Mouse (Mus musculus): ENCODE data around the gene Olfr195. TPM values are rescaled to one million over a fixed set of nuclear protein-coding genes. Genes with fewer than 3 reads are reported as not detected.

Olfr195 gene
- polyA plus RNA-seq (2014; fragmentation: Illumina TruSeq; extraction: RNeasy Lipid Tissue Mini Kit (QIAGEN cat#74804); ENCODE audit: insufficient read depth, low read depth, low replicate concordance): not detected

DNA sequence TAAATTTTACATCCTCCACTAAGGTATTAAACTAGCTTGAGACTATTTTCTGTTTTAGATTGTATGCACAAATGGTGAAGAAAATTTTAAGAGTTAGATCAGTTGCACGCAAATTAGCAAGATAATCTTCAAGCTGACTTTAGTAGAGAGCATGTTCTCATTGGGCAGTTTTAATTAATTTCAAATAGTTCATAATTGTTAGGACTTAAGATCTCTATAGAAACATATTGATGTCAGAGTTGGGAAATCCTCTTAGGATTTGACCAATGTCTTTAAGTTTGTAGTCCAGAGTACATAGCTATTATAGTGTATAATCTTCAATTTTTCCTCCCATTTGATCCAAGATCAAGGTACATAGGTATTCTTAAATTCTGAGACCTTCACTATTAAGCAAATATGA lies at the start of gene Olfr195:
Olfr195 (plus strand) TSS at position 301 of the 400 bp plus-strand sequence.

DNA sequence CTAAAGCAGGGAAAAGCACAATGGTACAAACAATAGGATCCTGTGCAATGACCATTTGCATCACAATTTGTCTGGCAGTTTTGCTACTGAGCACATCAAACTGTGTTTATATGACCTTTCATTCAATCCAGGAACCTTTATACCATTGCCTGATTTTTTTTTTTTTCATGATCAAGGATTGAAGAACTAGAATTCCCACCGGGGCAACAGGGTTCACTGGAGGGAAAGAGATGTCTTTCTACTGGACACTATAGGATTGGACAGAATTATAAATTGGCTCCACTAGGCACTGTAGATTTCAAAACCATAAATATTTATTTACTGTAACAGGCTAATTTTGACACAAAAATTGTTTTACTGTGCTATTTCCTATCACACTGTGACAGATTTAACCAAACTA lies 35.1 kb upstream of the Olfr195 start, which contains the start of gene Olfr193:
Olfr193 (minus strand) TSS at position 101 of the 400 bp plus-strand sequence.

DNA sequence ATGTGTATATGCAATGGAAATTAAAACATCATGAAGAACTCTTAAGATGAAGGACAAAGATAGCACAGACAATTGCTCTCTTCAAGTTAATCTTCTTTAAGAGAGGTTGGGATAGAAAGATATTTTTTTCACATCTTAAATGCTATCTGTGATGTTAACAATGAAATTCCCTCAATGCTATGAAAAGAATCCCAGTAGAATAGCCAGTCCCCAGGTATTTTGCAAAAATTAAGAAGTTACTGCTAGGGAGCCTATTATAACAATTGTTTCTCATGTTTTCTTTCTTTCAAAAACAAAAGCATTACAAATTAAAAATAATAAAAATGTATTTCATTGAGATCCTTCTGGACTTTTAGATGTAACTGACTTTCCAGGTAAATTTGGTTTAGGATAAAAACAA lies 25.9 kb upstream of the Olfr195 start, which contains the start of gene Olfr194:
Olfr194 (minus strand) TSS at position 101 of the 400 bp plus-strand sequence.

DNA sequence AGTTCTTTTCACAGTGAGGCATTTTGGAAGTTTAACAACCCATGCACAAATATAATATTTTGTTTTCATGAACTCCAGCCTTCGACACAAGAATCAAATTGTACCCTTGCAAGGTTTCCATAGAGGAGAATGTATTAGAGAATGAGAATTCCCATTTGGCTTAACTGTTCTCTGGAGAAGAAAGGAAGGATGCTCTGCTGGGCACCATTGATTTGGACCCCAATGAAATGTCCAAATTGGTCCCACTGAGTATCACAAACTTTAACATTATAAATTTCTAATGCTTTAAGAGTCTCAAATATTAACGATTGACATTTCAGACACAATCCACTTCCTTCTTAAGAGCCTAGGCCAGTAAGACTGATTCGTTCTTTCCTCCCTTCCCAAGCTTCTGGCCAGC lies 23.5 kb downstream of the Olfr195 start, which contains the start of gene Olfr196:
Olfr196 (minus strand) TSS at position 101 of the 400 bp plus-strand sequence.

Other genes with a start within 250 kb of the Olfr195 start
- not detected for gene Olfr181, start 218.3 kb upstream of the Olfr195 start, polyA plus RNA-seq (2014; fragmentation: Illumina TruSeq; extraction: RNeasy Lipid Tissue Mini Kit (QIAGEN cat#74804); ENCODE audit: insufficient read depth, low read depth, low replicate concordance)
- not detected for gene Olfr180, start 217.7 kb upstream of the Olfr195 start, polyA plus RNA-seq (2014; fragmentation: Illumina TruSeq; extraction: RNeasy Lipid Tissue Mini Kit (QIAGEN cat#74804); ENCODE audit: insufficient read depth, low read depth, low replicate concordance)
- not detected for gene Olfr183, start 151.7 kb upstream of the Olfr195 start, polyA plus RNA-seq (2014; fragmentation: Illumina TruSeq; extraction: RNeasy Lipid Tissue Mini Kit (QIAGEN cat#74804); ENCODE audit: insufficient read depth, low read depth, low replicate concordance)
- not detected for gene Olfr186, start 116.8 kb upstream of the Olfr195 start, polyA plus RNA-seq (2014; fragmentation: Illumina TruSeq; extraction: RNeasy Lipid Tissue Mini Kit (QIAGEN cat#74804); ENCODE audit: insufficient read depth, low read depth, low replicate concordance)
- gene Olfr187, start 107.3 kb upstream of the Olfr195 start, polyA plus RNA-seq (2014; fragmentation: Illumina TruSeq; extraction: RNeasy Lipid Tissue Mini Kit (QIAGEN cat#74804); ENCODE audit: insufficient read depth, low read depth, low replicate concordance): not detected
- gene Olfr190, start 69.0 kb upstream of the Olfr195 start, polyA plus RNA-seq (2014; fragmentation: Illumina TruSeq; extraction: RNeasy Lipid Tissue Mini Kit (QIAGEN cat#74804); ENCODE audit: insufficient read depth, low read depth, low replicate concordance): not detected
- gene Olfr191, start 57.2 kb upstream of the Olfr195 start, polyA plus RNA-seq (2014; fragmentation: Illumina TruSeq; extraction: RNeasy Lipid Tissue Mini Kit (QIAGEN cat#74804); ENCODE audit: insufficient read depth, low read depth, low replicate concordance): not detected
- gene Olfr193, start 35.2 kb upstream of the Olfr195 start, polyA plus RNA-seq (2014; fragmentation: Illumina TruSeq; extraction: RNeasy Lipid Tissue Mini Kit (QIAGEN cat#74804); ENCODE audit: insufficient read depth, low read depth, low replicate concordance): not detected
- gene Olfr194, start 26.0 kb upstream of the Olfr195 start, polyA plus RNA-seq (2014; fragmentation: Illumina TruSeq; extraction: RNeasy Lipid Tissue Mini Kit (QIAGEN cat#74804); ENCODE audit: insufficient read depth, low read depth, low replicate concordance): not detected
- not detected for gene Olfr196, start 23.4 kb downstream of the Olfr195 start, polyA plus RNA-seq (2014; fragmentation: Illumina TruSeq; extraction: RNeasy Lipid Tissue Mini Kit (QIAGEN cat#74804); ENCODE audit: insufficient read depth, low read depth, low replicate concordance)
- gene Olfr198, start 56.5 kb downstream of the Olfr195 start, polyA plus RNA-seq (2014; fragmentation: Illumina TruSeq; extraction: RNeasy Lipid Tissue Mini Kit (QIAGEN cat#74804); ENCODE audit: insufficient read depth, low read depth, low replicate concordance): not detected
- gene Olfr199, start 72.7 kb downstream of the Olfr195 start, polyA plus RNA-seq (2014; fragmentation: Illumina TruSeq; extraction: RNeasy Lipid Tissue Mini Kit (QIAGEN cat#74804); ENCODE audit: insufficient read depth, low read depth, low replicate concordance): not detected
- not detected for gene Olfr201, start 125.6 kb downstream of the Olfr195 start, polyA plus RNA-seq (2014; fragmentation: Illumina TruSeq; extraction: RNeasy Lipid Tissue Mini Kit (QIAGEN cat#74804); ENCODE audit: insufficient read depth, low read depth, low replicate concordance)
- not detected for gene Olfr202, start 139.7 kb downstream of the Olfr195 start, polyA plus RNA-seq (2014; fragmentation: Illumina TruSeq; extraction: RNeasy Lipid Tissue Mini Kit (QIAGEN cat#74804); ENCODE audit: insufficient read depth, low read depth, low replicate concordance)
- gene Olfr203, start 151.8 kb downstream of the Olfr195 start, polyA plus RNA-seq (2014; fragmentation: Illumina TruSeq; extraction: RNeasy Lipid Tissue Mini Kit (QIAGEN cat#74804); ENCODE audit: insufficient read depth, low read depth, low replicate concordance): not detected
- not detected for gene Olfr204, start 171.2 kb downstream of the Olfr195 start, polyA plus RNA-seq (2014; fragmentation: Illumina TruSeq; extraction: RNeasy Lipid Tissue Mini Kit (QIAGEN cat#74804); ENCODE audit: insufficient read depth, low read depth, low replicate concordance)
- gene Olfr205, start 184.1 kb downstream of the Olfr195 start, polyA plus RNA-seq (2014; fragmentation: Illumina TruSeq; extraction: RNeasy Lipid Tissue Mini Kit (QIAGEN cat#74804); ENCODE audit: insufficient read depth, low read depth, low replicate concordance): not detected
- gene Olfr206, start 202.2 kb downstream of the Olfr195 start, polyA plus RNA-seq (2014; fragmentation: Illumina TruSeq; extraction: RNeasy Lipid Tissue Mini Kit (QIAGEN cat#74804); ENCODE audit: insufficient read depth, low read depth, low replicate concordance): not detected
- not detected for gene Olfr209, start 216.9 kb downstream of the Olfr195 start, polyA plus RNA-seq (2014; fragmentation: Illumina TruSeq; extraction: RNeasy Lipid Tissue Mini Kit (QIAGEN cat#74804); ENCODE audit: insufficient read depth, low read depth, low replicate concordance)

Measured in lung, adult 10 weeks (tissue).